Mouse (Mus musculus) CH12.LX (cell line): ENCODE measurements around the gene 4933417A18Rik. TPM values are rescaled to one million over a fixed set of nuclear protein-coding genes. Genes with fewer than 3 reads are reported as not detected.
"Not testable (repeated sequence)": the region's sequence is repeated elsewhere in the genome, so short reads cannot be mapped to it uniquely, and the experiment has no call there.

Experiments used
- DNase-seq: peaks from one replicate; pipeline ENCODE4 v3.0.0-alpha.2; 2013; ENCODE audit errors: extremely low read depth
- H3K27ac ChIP-seq: 2 replicates; pipeline ENCODE4 v1.5.1; 2012; ENCODE audit warnings: low read depth, mild to moderate bottlenecking, control low read depth, moderate library complexity; ENCODE audit not compliant: insufficient read depth
- H3K27me3 ChIP-seq: replicated peaks from 2 replicates; pipeline ENCODE3; 2012; ENCODE audit warnings: inconsistent platforms
- H3K36me3 ChIP-seq, 2 experiments: replicated peaks in 1 of 2; 2 replicates each; pipeline versions ENCODE3 to v1.6.1; 2012; ENCODE audit warnings: inconsistent platforms in 1 of 2, low read length in 1 of 2, mild to moderate bottlenecking in 1 of 2, mixed read lengths in 1 of 2, moderate library complexity in 1 of 2; ENCODE audit not compliant: control insufficient read depth in 1 of 2, insufficient read depth in 1 of 2
- H3K4me1 ChIP-seq, 2 experiments: 2 replicates each; pipeline ENCODE4 v1.6.1; 2012; ENCODE audit warnings: inconsistent platforms in 1 of 2, moderate library complexity in 1 of 2; ENCODE audit not compliant: insufficient read depth in 2 of 2, control insufficient read depth in 1 of 2
- H3K4me2 ChIP-seq: 2 replicates; pipeline ENCODE4 v1.6.1; 2012; ENCODE audit warnings: low read depth, mild to moderate bottlenecking, control low read depth; ENCODE audit not compliant: poor library complexity, insufficient read depth, severe bottlenecking
- H3K4me3 ChIP-seq, 3 experiments: fragments of 150-350 bp in 1 of 3; sonication (generic) in 1 of 3; replicated peaks in 1 of 3; 2 replicates each; pipeline versions ENCODE3 to v1.5.1; 2011 to 2012; ENCODE audit warnings: low read depth in 2 of 3, low read length in 2 of 3, mild to moderate bottlenecking in 2 of 3, moderate library complexity in 2 of 3, control low read depth in 1 of 3, improper control_type of control experiment in 1 of 3, inconsistent platforms in 1 of 3, mixed read lengths in 1 of 3; ENCODE audit not compliant: poor library complexity in 1 of 3
- H3K79me2 ChIP-seq: replicated peaks from 2 replicates; pipeline ENCODE4 v1.6.1; 2012; ENCODE audit warnings: mild to moderate bottlenecking, moderate library complexity; ENCODE audit not compliant: control insufficient read depth, poor library complexity, insufficient read depth, severe bottlenecking; ENCODE audit errors: extremely low read depth
- H3K9ac ChIP-seq: 2 replicates; pipeline ENCODE4 v1.6.1; 2012; ENCODE audit warnings: low read depth, mild to moderate bottlenecking, control low read depth, moderate library complexity; ENCODE audit not compliant: insufficient read depth
- H3K9me3 ChIP-seq: replicated peaks from 2 replicates; pipeline ENCODE3; 2012; ENCODE audit warnings: low read length, inconsistent platforms, mixed read lengths
- BHLHE40 ChIP-seq: IDR thresholded peaks from 2 replicates; pipeline ENCODE4 v1.6.1; 2011; ENCODE audit warnings: mild to moderate bottlenecking, low read depth, low read length, improper control_type of control experiment
- CHD1 ChIP-seq: IDR thresholded peaks from 2 replicates; pipeline ENCODE4 v1.6.1; 2012; ENCODE audit warnings: low read depth, low read length, improper control_type of control experiment, inconsistent platforms
- E2F4 ChIP-seq: IDR thresholded peaks from 2 replicates; pipeline ENCODE4 v1.6.1; 2011; ENCODE audit warnings: low read depth, low read length, improper control_type of control experiment; ENCODE audit not compliant: insufficient replicate concordance
- ELF1 ChIP-seq: IDR thresholded peaks from 2 replicates; pipeline ENCODE4 v1.6.1; 2014; ENCODE audit warnings: low read depth, mild to moderate bottlenecking, inconsistent platforms, low read length, improper control_type of control experiment
- EP300 ChIP-seq: IDR thresholded peaks from 2 replicates; pipeline ENCODE4 v1.6.1; 2011; ENCODE audit warnings: low read length, improper control_type of control experiment
- ETS1 ChIP-seq: conservative IDR thresholded peaks from 2 replicates; pipeline ENCODE4 v1.6.1; 2012; ENCODE audit warnings: low read depth, mild to moderate bottlenecking, inconsistent platforms, low read length, improper control_type of control experiment, moderate library complexity
- IRF4 ChIP-seq: IDR thresholded peaks from 2 replicates; pipeline ENCODE4 v1.6.1; 2014; ENCODE audit warnings: low read depth, mild to moderate bottlenecking, inconsistent platforms, low read length, improper control_type of control experiment
- JUN ChIP-seq: IDR thresholded peaks from 2 replicates; pipeline ENCODE4 v1.6.1; 2011; ENCODE audit warnings: low read depth, mild to moderate bottlenecking, low read length, improper control_type of control experiment, moderate library complexity; ENCODE audit not compliant: insufficient read depth
- JUND ChIP-seq: conservative IDR thresholded peaks from 2 replicates; pipeline ENCODE4 v1.6.1; 2011; ENCODE audit warnings: low read depth, low read length, improper control_type of control experiment
- MAFK ChIP-seq: IDR thresholded peaks from 2 replicates; pipeline ENCODE4 v1.6.1; 2011; ENCODE audit warnings: low read length, improper control_type of control experiment; ENCODE audit not compliant: insufficient replicate concordance
- MAZ ChIP-seq: IDR thresholded peaks from 2 replicates; pipeline ENCODE4 v1.6.1; 2012; ENCODE audit warnings: low read depth, mild to moderate bottlenecking, inconsistent platforms, low read length, improper control_type of control experiment, moderate library complexity
- MEF2A ChIP-seq: IDR thresholded peaks from 2 replicates; pipeline ENCODE4 v1.6.1; 2014; ENCODE audit warnings: low read depth, mild to moderate bottlenecking, inconsistent platforms, low read length, improper control_type of control experiment, borderline replicate concordance
- NELFE ChIP-seq: IDR thresholded peaks from 2 replicates; pipeline ENCODE4 v1.6.1; 2011; ENCODE audit warnings: low read depth, low read length, improper control_type of control experiment
- PAX5 ChIP-seq: IDR thresholded peaks from 2 replicates; pipeline ENCODE4 v1.6.1; 2012; ENCODE audit warnings: low read length, inconsistent platforms, mixed read lengths
- POLR2AphosphoS2 ChIP-seq: IDR thresholded peaks from 2 replicates; pipeline ENCODE4 v1.6.1; 2011; ENCODE audit warnings: low read depth, low read length, improper control_type of control experiment
- RCOR1 ChIP-seq: conservative IDR thresholded peaks from 2 replicates; pipeline ENCODE4 v1.6.1; 2012; ENCODE audit warnings: low read depth, mild to moderate bottlenecking, inconsistent platforms, low read length, improper control_type of control experiment
- SIN3A ChIP-seq: IDR thresholded peaks from 2 replicates; pipeline ENCODE4 v1.6.1; 2012; ENCODE audit warnings: low read length, improper control_type of control experiment, inconsistent platforms
- TBP ChIP-seq: conservative IDR thresholded peaks from 2 replicates; pipeline ENCODE4 v1.6.1; 2011; ENCODE audit warnings: low read depth, low read length, improper control_type of control experiment
- TCF12 ChIP-seq: IDR thresholded peaks from 2 replicates; pipeline ENCODE4 v1.6.1; 2014; ENCODE audit warnings: low read depth, mild to moderate bottlenecking, inconsistent platforms, low read length, improper control_type of control experiment
- UBTF ChIP-seq: IDR thresholded peaks from 2 replicates; pipeline ENCODE4 v1.6.1; 2012; ENCODE audit warnings: low read depth, mild to moderate bottlenecking, inconsistent platforms, low read length, improper control_type of control experiment, moderate library complexity
- USF2 ChIP-seq: conservative IDR thresholded peaks from 2 replicates; pipeline ENCODE4 v1.6.1; 2011; ENCODE audit warnings: low read depth, low read length, improper control_type of control experiment
- ZC3H11A ChIP-seq: IDR thresholded peaks from 2 replicates; pipeline ENCODE4 v1.6.1; 2012; ENCODE audit warnings: low read depth, mild to moderate bottlenecking, inconsistent platforms, low read length, improper control_type of control experiment
- ZKSCAN1 ChIP-seq: IDR thresholded peaks from 2 replicates; pipeline ENCODE4 v1.6.1; 2012; ENCODE audit warnings: low read depth, inconsistent platforms, low read length, improper control_type of control experiment, borderline replicate concordance
- ZMIZ1 ChIP-seq: IDR thresholded peaks from 2 replicates; pipeline ENCODE4 v1.6.1; 2012; ENCODE audit warnings: low read depth, mild to moderate bottlenecking, inconsistent platforms, low read length, improper control_type of control experiment
- ZNF384 ChIP-seq: IDR thresholded peaks from 2 replicates; pipeline ENCODE4 v1.6.1; 2012; ENCODE audit warnings: low read depth, low read length, improper control_type of control experiment, inconsistent platforms
- dilution Hi-C: fragments of 300-500 bp; cut with MboI; formaldehyde crosslinking; loops from 2 replicates; pipeline ENCODE4 v1.14.3; 2020; ENCODE audit warnings: low sequenced_read_pairs; ENCODE audit not compliant: extremely low pct_unique_long_range_greater_than_20kb, extremely low pct_ligation_motif_present
- in situ Hi-C: fragments of 300-500 bp; cut with MboI; formaldehyde crosslinking; loops from 3 replicates; pipeline ENCODE4 v1.14.3; 2019; ENCODE audit warnings: low sequenced_read_pairs, low pct_ligation_motif_present, low pct_unique_long_range_greater_than_20kb, mixed read lengths
- polyA plus RNA-seq: library from polyadenylated mRNA; unstranded; fragments of >175 nt; gene quantifications from 2 replicates; pipeline ENCODE4 v1.2.1, GENCODE M21; 2012; ENCODE audit warnings: low read depth; ENCODE audit not compliant: insufficient read length
- total RNA-seq, 2 experiments: library from RNA; depleted of rRNA; stranded (reverse); fragments of 300-350 nt in 1 of 2; fragments of >200 nt in 1 of 2; gene quantifications; 2 replicates each; pipeline ENCODE4 v1.2.3; 2012 to 2014

Gene 4933417A18Rik
- total and polyA plus RNA-seq, 3 experiments: not detected

GRCm38 (mm10) chr13:34976116-34976515 lies 51.9 kb downstream of the 4933417A18Rik start:
- in situ Hi-C loops: no loop called here
- no peak overlapping the region for H3K9ac ChIP-seq
- no peaks in the 10 kb centered on the region for H3K79me2 ChIP-seq
- dilution Hi-C loops: no loop called here
- peaks cover 28 to 39% of the 10 kb centered on the region in 2 experiments for H3K36me3 ChIP-seq
- TF ChIP-seq TCF12 (no peak), MAFK (no peak), SIN3A (no peak), RCOR1 (no peak), TBP (no peak), E2F4 (no peak), JUND (no peak), ZMIZ1 (no peak), PAX5 (no peak), ETS1 (no peak), JUN (no peak), ZKSCAN1 (no peak), EP300 (no peak), NELFE (no peak), MAZ (no peak), ELF1 (no peak), USF2 (no peak), BHLHE40 (no peak), MEF2A (no peak), IRF4 (no peak)
- no peaks in the 10 kb centered on the region for H3K27me3 ChIP-seq
- no peaks in the 10 kb centered on the region for H3K9me3 ChIP-seq
- no peak overlapping the region for H3K4me2 ChIP-seq
- DNase-seq: no peak
- H3K4me3 ChIP-seq: no peak overlapping the region
- H3K4me1 ChIP-seq: no peaks in the 10 kb centered on the region
- no peak overlapping the region for H3K27ac ChIP-seq

- H3K27me3 ChIP-seq: no peaks in the 10 kb centered on the region
- in situ Hi-C loops: no loop called here
- dilution Hi-C loops: no loop called here
- H3K79me2 ChIP-seq: no peaks in the 10 kb centered on the region
- H3K9ac ChIP-seq: no peak overlapping the region
- H3K9me3 ChIP-seq: no peaks in the 10 kb centered on the region
- H3K4me1 ChIP-seq: no peaks in the 10 kb centered on the region
- H3K27ac ChIP-seq: no peak overlapping the region
- H3K36me3 ChIP-seq: peaks cover 36 to 49% of the 10 kb centered on the region in 2 experiments
- no peak overlapping the region for H3K4me3 ChIP-seq
- no peak for DNase-seq
- no peak overlapping the region for H3K4me2 ChIP-seq
- TF ChIP-seq ZMIZ1: no peak
- TF ChIP-seq ZC3H11A: no peak
- no peak for TF ChIP-seq POLR2AphosphoS2
- TF ChIP-seq RCOR1: no peak
- no peak for TF ChIP-seq EP300
- TF ChIP-seq UBTF: no peak
- no peak for TF ChIP-seq ZNF384
- TF ChIP-seq IRF4: no peak
- no peak for TF ChIP-seq USF2
- no peak for TF ChIP-seq CHD1
- TF ChIP-seq ZKSCAN1: no peak
These were observed 53.2 kb downstream of the 4933417A18Rik start for GRCm38 (mm10) chr13:34977410-34977809.

DNA sequence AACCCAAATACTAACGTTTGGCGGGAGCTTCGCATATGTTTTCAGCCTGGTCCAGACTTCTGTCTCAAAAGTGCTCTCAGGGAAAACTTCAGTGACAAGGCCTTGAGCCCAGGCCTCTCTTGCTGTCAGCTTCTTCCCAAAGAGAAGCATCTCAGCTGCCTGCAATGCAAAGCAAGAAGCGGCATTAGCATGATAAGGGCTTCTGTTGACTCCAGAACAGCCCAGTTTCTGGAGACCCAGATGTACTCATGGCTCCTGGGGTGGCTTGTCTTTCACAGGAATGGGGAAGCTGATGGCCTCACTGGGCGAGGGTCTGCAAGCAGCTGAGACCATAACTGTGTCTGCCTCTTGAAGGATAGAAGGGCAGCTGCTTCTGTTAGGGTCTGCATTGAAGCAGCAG lies 54.4 kb downstream of the 4933417A18Rik start:
- H3K79me2 ChIP-seq, dilution Hi-C loops, H3K4me2 ChIP-seq, H3K4me3 ChIP-seq, H3K27ac ChIP-seq, H3K4me1 ChIP-seq, H3K27me3 ChIP-seq, H3K9ac ChIP-seq, H3K9me3 ChIP-seq, DNase-seq, in situ Hi-C loops: not testable (repeated sequence)
- peaks cover 37 to 51% of the 10 kb centered on the region in 2 experiments for H3K36me3 ChIP-seq
